Mouse (Mus musculus) monocyte, adult 5-6 weeks (primary cell): ENCODE data around the gene Timm29. TPM values are rescaled to one million over a fixed set of nuclear protein-coding genes. Genes with fewer than 3 reads are reported as not detected.

Experiments
- total RNA-seq: library from RNA; stranded (forward); fragments of 200-1000, 200-491, 200-594 nt; gene quantifications from 3 replicates; pipeline ENCODE4 v1.2.3, GENCODE M21; 2017

The Timm29 gene
- total RNA-seq, 1 experiment from 2014 or later = 25.6 TPM

Other genes with a start within 250 kb of the Timm29 start
- 47.3 to 58.8 TPM (median 54.8 TPM) in 3 replicates for gene Ilf3, start 224.9 kb upstream of the Timm29 start, total RNA-seq
- 7.2 to 12.8 TPM (median 7.3 TPM) in 3 replicates for gene Qtrt1, start 180.9 kb upstream of the Timm29 start, total RNA-seq
- 178 to 219 TPM (median 197 TPM) in 3 replicates for gene Dnm2, start 167.8 kb upstream of the Timm29 start, total RNA-seq
- 3.2 to 6.6 TPM (median 6.3 TPM) in 3 replicates for gene Tmed1, start 82.5 kb upstream of the Timm29 start, total RNA-seq
- gene AB124611, start 66.5 kb upstream of the Timm29 start, total RNA-seq = 191 to 299 TPM (median 267 TPM) in 3 replicates
- gene Carm1, start 45.8 kb upstream of the Timm29 start, total RNA-seq = 13.5 to 23.0 TPM (median 17.2 TPM) in 3 replicates
- 9.4 to 12.1 TPM (median 10.3 TPM) in 3 replicates for gene Yipf2, start 106 bp downstream of the Timm29 start, total RNA-seq
- gene Smarca4, start 23.4 kb downstream of the Timm29 start, total RNA-seq = 46.9 to 71.7 TPM (median 48.3 TPM) in 3 replicates
- gene Ldlr, start 130.8 kb downstream of the Timm29 start, total RNA-seq = 63.8 to 106 TPM (median 96.1 TPM) in 3 replicates
- 4.1 to 8.0 TPM (median 6.2 TPM) in 3 replicates for gene Spc24, start 167.6 kb downstream of the Timm29 start, total RNA-seq
- gene Kank2, start 206.0 kb downstream of the Timm29 start, total RNA-seq = 0.39 to 1.1 TPM in 2 of 3 replicates, not detected in the other
- gene Angptl8, start 242.8 kb downstream of the Timm29 start, total RNA-seq = not detected in 3 replicates